Mouse (Mus musculus): ENCODE measurements around the gene Gtf2i.

The Gtf2i gene

DNA sequence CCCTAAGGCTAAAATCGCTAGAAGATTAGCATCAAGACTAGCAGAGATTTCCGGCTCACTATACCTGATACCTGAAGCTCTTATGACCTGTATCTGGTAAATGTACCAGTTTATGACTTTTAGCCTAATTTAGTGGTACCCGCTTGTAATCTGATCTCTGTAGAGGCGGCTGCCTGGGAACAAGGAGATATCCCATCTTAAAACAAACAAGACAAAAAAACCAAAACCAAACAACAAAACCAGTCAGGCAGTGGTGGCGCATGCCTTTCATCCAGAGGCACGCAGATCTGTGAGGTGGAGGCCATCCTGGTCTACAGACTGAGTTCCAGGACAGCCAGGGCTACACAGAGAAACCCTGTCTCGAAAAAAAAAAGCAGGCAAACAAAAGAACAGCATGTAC lies 7.1 kb upstream of the Gtf2i start:
- DNase-seq, result no peak

DNA sequence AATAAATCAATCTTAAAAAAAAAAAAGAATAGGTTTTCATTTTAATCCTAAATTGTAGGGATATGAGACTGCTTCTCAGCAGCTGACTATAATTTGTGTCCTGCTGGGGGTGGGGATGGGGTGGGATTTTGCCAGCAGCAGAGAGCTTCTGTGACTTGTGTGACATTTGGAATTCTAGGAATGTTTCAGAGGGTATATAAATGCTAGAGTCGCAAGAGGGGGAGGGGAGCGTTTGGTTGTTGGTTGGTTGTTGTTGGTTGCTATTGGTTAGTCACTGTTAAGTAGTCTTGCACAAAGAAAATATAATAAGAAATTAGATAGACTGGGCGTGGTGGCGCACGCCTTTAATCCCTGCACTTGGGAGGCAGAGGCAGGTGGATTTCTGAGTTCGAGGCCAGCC lies 4.3 kb upstream of the Gtf2i start:
- DNase-seq, result no peak

DNA sequence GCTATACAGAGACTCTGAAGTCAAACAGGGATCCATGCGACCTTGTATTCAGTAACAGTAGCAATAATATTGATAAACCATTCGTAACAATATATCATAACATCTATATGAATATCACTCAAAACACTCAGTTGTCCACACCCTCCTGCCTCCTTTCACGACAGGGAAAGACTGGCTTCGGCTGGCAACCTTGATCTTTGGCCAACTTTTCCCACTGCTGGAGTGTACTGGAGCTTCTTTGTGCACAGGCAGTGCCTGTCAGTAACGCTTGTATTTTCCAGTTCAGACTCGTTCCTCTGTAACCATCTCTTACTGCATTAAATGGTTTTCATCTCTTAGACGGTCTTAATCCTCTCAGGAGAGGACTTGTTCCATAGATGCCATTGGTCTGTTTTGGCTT lies 2.2 kb upstream of the Gtf2i start:
- peak in 1 of 2 experiments; percentile 54 for DNase-seq

DNA sequence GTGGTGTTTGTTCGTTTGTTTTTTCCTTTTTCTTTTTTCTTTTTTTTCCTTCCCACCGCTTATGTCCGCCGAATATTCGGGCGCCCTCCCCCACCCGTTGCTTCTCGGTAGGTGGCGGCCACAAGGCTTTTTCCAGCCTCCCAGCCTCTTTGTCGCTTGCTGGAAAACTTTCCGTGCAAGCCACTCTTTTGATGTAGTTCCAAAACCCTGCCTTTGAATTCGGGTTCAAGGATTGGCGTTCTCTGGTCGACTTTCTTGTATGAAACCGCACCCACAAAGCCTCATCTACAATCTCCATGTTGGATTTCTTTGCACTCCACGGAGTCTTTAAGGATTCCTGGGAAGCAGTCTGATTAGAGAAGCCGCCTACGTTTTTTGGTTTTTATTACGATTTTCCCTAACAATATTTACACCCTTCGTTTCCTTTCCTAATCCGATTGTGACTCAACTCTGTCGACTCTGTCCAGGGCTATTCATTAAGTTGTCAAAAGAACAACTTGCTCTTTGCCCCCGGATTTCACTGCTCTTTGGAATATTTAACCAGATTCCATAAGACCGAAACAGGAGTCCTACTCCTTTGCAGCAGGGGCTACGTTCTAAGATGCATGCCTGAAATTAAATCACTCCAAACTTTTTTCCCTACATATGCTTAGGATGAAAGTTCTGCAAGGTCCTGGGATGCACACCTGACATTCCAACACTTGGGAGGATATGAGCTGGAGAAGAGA lies 1.2 kb upstream of the Gtf2i start:
- peak; percentile 83 to 89 for DNase-seq

DNA sequence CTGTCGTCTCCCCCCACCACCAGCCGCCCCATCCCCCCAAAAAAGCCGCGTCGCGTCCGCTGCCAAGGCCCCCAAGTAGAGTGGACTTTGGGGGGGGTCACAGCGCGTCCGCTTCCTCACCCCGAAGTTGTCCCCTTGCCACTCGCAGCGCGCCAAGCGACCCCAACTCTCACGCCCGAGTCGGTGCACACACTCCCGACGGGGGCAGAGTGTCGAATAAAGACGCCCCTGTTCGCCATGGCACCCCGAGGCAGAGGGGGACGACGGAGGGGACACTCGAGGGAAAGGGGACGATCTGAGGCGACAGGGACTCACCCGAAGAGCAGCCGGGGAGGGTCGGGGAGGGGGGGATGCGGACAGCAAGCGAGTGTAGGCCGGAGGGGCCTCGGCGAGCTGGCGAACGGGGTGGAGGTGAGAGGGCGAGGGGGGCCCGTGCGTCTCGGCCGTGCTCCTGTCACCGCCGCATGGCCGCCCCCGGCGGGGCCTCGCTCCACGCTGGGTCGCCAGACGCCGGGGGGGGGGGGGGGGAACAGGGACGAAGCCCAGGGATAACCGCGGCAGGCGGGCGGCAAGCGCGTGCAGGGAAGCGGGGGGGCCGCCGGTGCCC lies 389 bp downstream of the Gtf2i start:
- peak; percentile 70 to 81 for DNase-seq

DNA sequence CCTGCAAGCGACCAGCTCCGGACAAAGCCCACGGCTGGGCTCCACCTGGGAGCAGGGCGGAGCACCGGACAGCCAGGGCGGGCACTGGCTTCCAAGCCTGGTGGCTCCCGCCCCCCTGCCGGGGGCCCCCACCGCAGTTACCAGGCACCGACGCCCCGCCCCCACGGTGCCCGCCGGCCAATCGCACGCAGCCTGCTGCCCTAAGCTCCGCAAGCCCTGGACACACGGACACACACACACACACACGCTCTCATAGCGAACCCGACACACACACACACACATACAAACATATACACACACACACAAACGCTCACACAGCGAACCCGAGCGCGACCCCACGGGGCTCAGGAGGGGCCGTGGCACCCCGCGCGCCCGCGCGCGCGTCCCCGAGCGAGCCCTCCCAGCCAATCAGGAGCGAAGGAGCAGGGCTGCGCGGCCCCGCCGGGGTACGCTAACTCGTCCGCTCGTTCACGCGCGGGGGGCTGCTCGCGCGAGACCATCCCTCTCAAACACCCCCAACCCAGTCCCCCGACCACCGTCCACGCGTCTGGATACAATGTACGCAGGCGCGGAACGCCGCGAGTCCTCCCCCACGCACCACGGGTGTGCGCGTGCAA lies 1.0 kb downstream of the Gtf2i start:
- DNase-seq, result peak; percentile 97 to 99

DNA sequence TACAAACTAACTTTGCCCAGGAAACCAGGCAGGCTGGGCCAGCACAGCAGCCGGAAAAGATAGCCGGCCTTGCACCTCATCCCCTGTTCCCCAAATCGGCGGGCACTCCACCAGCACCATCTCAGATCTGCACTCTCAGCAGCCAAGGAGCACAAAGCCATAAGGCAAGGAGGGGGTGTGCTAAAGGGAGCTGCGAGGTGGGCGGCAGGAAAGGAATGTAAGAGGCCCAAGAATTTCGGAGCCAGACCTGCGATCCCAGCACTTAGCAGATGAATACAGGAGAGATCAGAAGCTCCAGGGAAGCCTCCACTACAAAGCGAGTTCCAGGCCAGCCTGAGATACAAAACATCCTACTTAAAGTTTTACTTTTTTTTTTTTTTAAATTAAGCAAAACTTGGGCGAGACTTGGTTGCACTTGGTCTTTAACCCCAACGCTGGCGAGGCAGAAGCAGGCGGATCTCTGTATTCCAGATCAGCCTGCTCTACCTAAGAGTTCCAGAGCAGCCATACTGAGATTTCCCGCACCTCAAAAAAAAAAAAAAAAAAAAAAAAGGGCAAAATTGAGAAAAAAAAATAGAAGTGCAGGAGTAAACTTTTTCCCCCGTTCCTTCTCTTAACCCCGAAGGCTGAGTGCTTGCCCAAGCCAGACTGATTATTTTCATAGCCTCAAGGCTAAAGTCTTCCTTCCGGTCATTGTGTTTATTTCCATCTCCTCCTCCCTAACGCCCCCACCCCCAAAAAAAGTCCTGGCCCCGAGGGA lies 1.7 kb downstream of the Gtf2i start:
- DNase-seq, result peak; percentile 41 to 52

DNA sequence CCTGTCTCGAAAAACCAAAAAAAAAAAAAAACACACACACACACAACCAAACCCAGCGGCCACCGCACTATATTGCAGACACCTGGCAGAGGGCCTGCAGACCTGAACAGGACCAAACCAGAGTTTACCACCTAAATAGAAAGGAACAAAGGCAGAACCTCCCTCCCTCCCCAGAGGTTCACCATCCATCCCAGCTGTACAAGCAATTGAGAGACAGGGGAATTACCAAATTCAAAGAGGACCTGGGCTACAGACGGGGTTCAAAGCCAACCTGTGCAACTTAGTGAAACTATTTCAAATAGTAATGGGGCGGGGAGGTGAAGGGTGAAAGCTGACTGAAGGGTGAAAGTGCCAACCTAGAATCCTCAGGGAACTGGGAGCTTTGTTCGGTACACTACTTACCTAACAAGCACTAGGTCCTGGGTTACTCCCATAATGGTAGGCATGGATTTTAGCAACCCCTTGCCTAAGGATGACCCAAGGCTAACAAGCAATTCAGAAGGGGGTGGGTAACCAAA lies 2.6 kb downstream of the Gtf2i start:
- peak; percentile 31 to 39 for DNase-seq

DNA sequence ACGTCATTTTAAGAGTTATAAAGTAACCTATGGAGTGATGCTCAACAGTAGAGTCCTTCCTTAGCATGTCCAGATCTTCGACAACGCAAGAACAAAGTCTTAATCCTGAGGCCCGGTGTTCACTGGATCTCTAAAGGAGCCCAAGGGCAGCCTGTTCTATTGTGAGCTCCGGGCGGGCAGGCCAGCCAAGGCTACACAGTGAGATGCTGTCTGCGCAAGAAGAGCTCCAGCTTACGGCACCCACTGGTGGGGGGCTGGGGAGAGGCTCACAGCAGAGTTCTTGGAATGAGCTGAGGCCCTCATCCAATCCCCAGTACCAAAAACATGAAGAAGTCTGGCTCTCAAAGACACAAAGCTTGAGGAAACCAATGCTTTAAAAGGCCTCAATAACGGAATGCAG lies 4.4 kb downstream of the Gtf2i start:
- DNase-seq, result no peak

DNA sequence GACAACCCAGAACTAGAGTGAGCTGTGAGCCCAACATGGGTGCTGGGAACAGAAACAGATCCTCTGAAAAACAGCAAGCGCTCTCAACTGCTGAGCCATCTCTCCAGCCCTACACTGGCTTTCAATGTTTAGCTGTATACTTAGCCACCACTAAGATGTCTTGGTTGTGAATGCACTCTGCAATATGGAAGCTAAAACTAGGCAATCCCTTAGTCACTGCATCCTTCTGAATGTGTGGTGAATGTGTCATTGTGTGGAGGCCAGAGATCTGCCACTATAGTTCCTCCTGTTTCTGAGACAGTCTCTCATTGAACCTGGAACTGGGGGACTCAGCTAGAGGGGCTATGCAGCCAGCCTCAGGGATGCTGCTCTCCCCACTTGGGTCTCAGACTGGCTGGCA lies 5.2 kb downstream of the Gtf2i start:
- DNase-seq, result no peak

DNA sequence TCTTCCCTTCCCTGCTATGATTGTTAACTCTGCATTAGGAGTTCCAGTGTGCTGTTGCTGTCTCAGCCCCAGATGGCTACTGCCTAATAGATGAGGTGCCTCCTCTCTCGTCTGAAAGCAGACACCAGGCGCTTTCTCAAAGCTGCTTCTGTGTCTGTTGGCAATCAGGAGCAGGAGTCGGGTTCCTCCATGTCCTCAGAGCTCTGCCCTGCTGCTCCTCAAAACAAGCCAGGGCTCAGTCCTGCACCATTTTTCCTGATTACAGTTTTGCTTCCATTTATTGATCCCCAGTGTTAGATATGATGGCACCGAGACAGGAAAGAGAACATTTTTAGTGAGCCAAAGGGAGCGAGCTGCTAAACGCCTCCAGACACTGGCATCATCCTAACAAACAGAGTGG lies 9.9 kb downstream of the Gtf2i start:
- DNase-seq, result no peak

DNA sequence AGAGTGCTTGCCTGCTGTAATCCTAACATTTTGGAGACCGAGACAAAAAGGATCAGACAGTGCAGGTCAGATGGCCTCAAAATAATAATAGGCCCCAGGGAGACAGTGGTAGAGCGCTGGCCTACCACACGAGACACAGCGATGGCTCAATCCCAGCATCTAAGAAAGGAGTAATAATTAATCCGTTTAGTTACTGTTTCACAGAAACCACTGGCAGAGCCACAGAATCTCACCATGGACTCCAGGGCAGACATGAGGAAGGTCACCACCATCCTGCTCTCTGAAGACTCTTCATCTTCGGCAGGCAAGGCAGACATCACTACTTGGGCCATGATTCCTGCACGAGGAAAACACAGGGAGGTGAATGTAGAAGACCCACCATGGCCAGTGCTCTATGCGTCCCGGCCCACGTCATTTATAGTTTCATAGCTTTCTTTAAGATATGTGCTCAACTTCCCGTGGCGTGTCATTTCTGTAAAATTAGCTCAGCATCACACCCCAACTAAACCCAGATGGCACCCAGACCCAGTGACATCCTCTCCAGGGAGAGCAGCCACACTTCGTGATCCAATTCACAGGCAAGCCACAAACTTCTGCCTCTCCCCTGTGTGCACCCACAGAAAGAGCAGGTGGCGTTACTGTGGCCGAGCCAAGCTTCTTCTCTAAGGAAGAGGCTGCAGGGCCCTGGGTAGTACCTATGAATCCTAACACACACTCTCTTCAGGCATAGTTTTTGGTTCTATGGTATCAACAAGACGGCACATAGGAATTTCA lies 19.1 kb downstream of the Gtf2i start:
- peak in 1 of 2 experiments; percentile 30 for DNase-seq

DNA sequence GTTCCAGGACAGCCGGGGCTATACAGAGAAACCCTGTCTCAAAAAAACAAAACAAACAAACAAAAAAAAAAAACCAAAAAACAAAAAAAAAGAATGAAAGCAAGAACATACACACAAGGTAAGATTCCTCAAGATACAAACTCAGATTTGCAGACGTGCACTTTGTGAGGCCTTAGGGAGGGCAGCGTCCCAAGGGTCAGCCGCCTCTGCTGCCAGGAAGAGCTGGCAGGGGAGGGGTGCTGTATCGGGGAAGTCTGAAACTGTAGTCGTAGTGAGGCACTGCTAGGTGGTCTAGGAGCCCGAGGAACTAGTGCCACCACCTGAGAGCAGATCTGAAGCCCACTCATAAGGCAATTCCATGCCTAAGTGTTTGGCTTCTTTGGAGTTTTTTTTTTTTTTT lies 20.0 kb downstream of the Gtf2i start:
- no peak for DNase-seq

DNA sequence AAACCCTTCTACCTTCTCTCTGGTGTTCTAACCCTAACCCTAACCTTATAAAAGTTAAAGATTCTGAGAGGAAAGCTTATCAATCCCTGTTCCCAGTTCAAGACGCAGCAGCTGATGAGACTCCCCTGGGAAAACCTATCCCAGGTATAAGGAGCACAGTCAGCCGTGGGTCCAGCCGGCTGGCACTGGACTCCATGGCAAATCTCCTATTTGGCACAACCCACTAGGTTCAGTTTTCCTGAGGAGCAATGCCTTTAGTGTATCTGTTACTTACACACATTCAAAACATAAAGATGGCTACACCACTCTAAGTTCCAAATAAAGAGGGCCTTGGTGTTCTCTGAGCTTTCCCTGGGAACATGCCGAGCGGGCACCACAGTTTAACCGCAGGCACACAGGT lies 23.5 kb downstream of the Gtf2i start:
- no peak for DNase-seq

DNA sequence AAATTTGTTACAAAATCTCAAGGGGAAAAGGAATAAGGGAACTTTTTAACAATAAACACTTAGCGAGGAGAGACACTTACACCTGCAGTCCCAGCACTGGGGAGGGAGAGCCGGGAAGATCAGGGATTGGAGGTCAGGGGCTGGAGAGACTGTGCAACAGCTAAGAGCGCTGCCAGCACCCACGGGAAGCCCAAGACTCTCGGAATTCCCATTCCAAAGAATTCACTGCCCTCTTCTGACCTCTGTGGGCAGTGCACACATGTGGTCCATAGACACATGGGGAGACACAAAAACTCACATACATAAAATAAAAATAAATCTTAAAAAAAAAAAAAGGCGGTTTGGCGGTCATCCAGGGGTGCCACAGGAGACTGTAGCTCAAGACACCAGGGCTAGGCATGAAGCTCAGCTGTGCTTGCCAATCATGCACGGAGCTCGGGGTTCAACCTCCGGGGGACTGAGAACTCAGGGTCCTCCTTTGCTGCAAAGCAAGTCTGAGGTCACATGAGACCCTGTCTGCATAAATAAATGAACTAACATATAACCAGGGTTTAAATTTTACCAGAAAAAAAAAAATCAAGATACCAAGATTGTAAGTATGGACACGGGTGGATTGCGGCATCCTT lies 24.5 kb downstream of the Gtf2i start:
- peak in 1 of 2 experiments; percentile 40 for DNase-seq

DNA sequence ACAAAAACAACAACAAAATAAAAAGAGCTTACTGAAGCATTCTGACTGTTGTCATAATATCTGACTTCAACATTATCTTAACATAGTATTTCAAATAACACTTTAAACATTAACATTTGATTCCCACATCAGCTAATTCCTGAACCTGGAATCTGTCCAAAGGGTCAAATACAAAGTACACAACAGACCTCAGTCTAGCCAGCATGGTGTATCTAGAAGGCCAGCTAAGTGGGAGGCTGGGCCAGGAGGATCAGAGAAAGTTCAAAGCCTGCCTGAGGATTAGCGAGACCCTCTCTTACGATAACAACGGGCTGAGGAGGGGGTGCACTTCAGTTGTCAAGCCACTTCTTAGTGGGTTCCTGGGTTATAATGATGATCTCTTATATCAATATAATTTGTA lies 26.5 kb downstream of the Gtf2i start:
- no peak for DNase-seq

DNA sequence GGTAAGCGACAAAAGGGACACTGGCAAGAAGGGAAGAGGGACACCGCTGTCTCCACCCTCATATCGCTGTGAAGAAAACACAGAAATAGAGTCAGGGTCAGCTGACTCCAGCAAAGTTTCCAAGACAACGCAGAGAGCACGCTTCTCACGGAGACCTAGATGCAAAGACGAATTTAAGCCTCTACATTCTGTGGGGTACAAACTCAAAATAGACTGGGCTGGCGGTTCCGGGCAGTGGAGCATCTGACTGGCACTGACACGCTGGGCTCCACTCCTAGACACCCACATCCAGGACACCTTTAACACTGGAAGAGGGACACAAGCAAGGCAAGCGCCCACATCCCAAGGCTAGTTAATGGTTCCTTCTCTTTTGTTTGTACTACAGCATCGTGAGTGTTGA lies 29.6 kb downstream of the Gtf2i start:
- DNase-seq, result no peak

DNA sequence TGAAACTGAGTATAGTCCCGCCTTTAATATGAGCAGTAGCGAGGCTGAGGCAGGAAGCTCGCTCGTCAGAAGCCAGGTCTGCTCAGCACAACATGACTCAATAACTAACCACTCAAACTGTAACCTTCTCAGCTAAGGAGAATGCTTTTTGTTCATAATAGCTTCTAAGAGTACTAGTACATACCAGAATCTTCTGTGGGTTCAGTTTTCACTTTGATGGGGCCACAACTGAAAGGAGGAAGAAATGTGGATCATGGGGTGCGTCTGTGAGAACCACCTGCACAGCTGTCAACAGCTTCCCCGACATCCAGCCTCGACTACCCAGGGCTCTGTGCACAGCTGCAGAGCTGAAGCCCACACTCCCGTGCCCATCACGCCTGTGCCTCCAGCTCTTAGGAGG lies 32.0 kb downstream of the Gtf2i start:
- DNase-seq, result no peak

DNA sequence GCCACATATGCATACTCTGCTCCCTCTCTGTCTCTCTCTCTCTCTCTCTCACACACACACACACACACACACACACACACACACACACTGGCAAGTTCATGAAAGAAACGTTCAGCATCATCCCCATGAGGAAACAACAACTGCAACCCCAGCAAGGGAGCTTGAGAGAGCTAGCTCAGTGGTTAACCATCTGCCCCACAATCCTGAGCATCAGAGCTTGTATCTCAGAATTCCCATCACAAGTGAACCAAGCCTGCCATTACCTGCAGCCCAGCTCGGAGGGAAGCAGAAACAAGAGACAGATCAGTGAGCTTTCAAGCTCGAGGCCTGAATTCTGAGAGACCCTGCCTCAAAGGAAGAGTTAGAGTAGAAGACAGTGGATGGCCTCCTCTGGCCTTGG lies 32.5 kb downstream of the Gtf2i start:
- no peak for DNase-seq

DNA sequence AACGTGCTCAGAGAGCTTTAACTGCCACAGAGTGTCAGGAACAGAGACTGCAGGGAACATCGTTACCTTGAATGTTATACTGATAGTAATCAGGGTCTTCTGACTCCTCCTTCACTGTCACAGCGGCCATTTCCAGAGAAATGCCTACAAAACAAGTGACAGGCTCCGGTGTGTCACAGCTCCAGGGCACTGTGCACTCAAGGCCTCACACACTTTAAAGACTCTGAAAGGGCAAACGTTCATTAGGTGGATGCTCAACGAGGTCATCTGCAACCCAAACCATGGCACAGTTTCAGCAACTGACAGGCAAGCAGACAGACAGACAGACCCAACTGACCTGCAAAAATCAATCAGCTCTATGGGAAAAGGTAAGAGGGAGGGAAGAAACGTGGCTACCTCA lies 35.2 kb downstream of the Gtf2i start:
- no peak for DNase-seq

DNA sequence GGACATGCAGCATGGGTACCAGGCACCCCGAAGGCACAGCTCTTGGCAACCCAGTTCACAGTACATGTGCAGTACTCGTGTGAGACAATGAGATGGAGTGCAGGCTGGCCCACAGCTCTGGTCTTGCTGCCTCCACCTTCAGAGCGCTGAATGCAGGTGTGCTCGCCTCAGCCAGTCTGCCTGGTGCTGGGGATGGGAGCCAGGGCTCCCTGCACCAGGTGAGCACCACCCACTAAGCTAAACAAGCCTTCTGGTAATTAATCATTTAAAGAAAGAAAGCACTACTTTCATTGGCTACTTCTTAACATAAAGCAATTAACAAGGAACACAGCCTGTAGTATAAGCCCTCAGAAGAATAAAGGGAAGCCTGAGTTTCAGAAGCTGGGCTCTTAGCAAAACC lies 37.5 kb downstream of the Gtf2i start:
- DNase-seq, result no peak

DNA sequence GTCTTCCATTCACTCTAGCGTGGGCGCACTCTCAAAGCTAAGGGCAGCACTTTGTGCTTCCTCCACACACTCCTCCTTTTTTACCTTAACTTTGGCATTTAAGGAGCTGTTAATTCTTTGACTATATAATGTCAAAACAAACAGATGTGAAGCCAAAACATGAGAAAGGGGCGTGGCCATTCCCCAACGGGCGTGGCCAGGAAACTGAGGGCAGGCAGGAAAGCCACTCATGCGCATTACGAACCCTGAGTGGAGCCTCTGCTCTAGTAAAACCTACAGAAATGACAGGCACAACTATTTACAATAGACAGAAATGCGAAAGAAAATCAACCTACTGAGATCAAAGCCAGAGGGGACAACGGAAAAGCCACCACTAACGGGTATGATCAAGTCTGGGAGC lies 39.0 kb downstream of the Gtf2i start:
- peak in 1 of 2 experiments; percentile 41 for DNase-seq

Measured in kidney, postnatal 4 days (tissue).